Mouse (Mus musculus): Measurements from ENCODE around the gene Sh2d5. TPM values are rescaled to one million over a fixed set of nuclear protein-coding genes. Genes with fewer than 3 reads are reported as not detected.

Sh2d5 gene
- total RNA-seq (2014; rRNA removed) (under 0.01 TPM in 1 of 2 replicates, not detected in the other), polyA plus RNA-seq (2012; rRNA removed) (0.14 and 0.44 TPM in 2 replicates)

- peaks cover 3% of the 10 kb centered on the region; the same call in 1 of the 2 replicates for H3K36me3 ChIP-seq (ENCODE audit: control insufficient read depth, insufficient read depth, low read length)
- no peak within 1 kb of the TSS for H3K27ac ChIP-seq (replicated peaks; ENCODE audit: insufficient read depth, low read depth, low read length)
- DNase-seq (ENCODE audit: extremely low read depth, low read depth, low spot score) = no peak
- H3K9ac ChIP-seq (ENCODE audit: low read depth, low read length) = no peak within 1 kb of the TSS
- H3K27me3 ChIP-seq (ENCODE audit: control insufficient read depth, insufficient read depth, low read length) = peaks cover 8% of the 10 kb centered on the region; the same call in 1 of the 2 replicates
- WGBS = 2% methylated on average over 74 of the region's 74 CpGs
- no peaks in the 10 kb centered on the region for H3K79me2 ChIP-seq (ENCODE audit: control insufficient read depth, insufficient read depth, low read length)
- H3K4me1 ChIP-seq (ENCODE audit: control insufficient read depth, insufficient read depth, low read length) = no peaks in the 10 kb centered on the region
- peak within 1 kb of the TSS; percentile 16; the same call in 1 of the 2 replicates for H3K4me3 ChIP-seq (ENCODE audit: insufficient read depth, low read depth, low read length)
- TF ChIP-seq CTCF (IDR thresholded peaks at IDR 0.05; ENCODE audit: low read depth, low read length) = no peak
- no peak for TF ChIP-seq POLR2A (IDR thresholded peaks at IDR 0.05; ENCODE audit: extremely low read depth, insufficient read depth, low read length)
These were observed at the start of gene Sh2d5, which contains the start of gene Kif17 for GRCm38 (mm10) chr4:138250088-138250960. Sh2d5 (plus strand) TSS chr4:138250403. Kif17 (plus strand) TSS chr4:138250435.

DNA sequence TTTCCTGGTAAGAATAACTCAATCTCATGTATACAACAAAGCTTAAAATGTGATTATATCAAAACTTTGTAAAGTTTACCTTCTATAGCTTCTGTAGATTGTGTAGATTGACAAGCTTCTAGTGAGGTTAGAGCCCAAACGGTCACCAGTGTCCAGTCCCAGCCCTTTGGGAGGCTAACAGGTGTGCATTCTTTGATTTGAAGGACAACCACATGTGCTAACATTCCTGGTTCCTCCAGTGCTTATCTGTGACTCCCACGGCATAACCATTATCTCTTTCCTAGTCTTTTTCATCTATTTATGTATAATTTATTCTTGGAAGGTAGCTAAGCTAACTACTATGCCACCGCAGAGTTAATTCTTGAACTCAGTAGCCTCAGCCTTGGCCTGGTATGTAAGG lies 49.4 kb upstream of the Sh2d5 start:
- TF ChIP-seq POLR2A (IDR thresholded peaks at IDR 0.05; ENCODE audit: extremely low read depth, insufficient read depth, low read length) (no peak), CTCF (IDR thresholded peaks at IDR 0.05; ENCODE audit: low read depth, low read length) (no peak)
- no peak overlapping the region for H3K9ac ChIP-seq (ENCODE audit: low read depth, low read length)
- no peak for DNase-seq (ENCODE audit: extremely low read depth, low read depth, low spot score)
- WGBS = 58% methylated on average over 3 of the region's 3 CpGs
- peaks cover 32% of the 10 kb centered on the region for H3K36me3 ChIP-seq (ENCODE audit: control insufficient read depth, insufficient read depth, low read length)
- peaks cover 7% of the 10 kb centered on the region for H3K4me1 ChIP-seq (ENCODE audit: control insufficient read depth, insufficient read depth, low read length)
- no peaks in the 10 kb centered on the region for H3K27me3 ChIP-seq (ENCODE audit: control insufficient read depth, insufficient read depth, low read length)
- no peaks in the 10 kb centered on the region for H3K79me2 ChIP-seq (ENCODE audit: control insufficient read depth, insufficient read depth, low read length)
- H3K4me3 ChIP-seq (ENCODE audit: insufficient read depth, low read depth, low read length) = no peak overlapping the region
- H3K27ac ChIP-seq (replicated peaks; ENCODE audit: insufficient read depth, low read depth, low read length) = peak overlapping the region; percentile 37; the same call in 1 of the 2 replicates

GRCm38 (mm10) chr4:138201696-138202095 lies 48.5 kb upstream of the Sh2d5 start:
- Histone ChIP-seq H3K4me1 (ENCODE audit: control insufficient read depth, insufficient read depth, low read length) (peaks cover 7% of the 10 kb centered on the region), H3K27ac (replicated peaks; ENCODE audit: insufficient read depth, low read depth, low read length) (no peak overlapping the region), H3K27me3 (ENCODE audit: control insufficient read depth, insufficient read depth, low read length) (no peaks in the 10 kb centered on the region), H3K9ac (ENCODE audit: low read depth, low read length) (no peak overlapping the region), H3K36me3 (ENCODE audit: control insufficient read depth, insufficient read depth, low read length) (peaks cover 37% of the 10 kb centered on the region), H3K4me3 (ENCODE audit: insufficient read depth, low read depth, low read length) (no peak overlapping the region), H3K79me2 (ENCODE audit: control insufficient read depth, insufficient read depth, low read length) (no peaks in the 10 kb centered on the region)
- no peak for DNase-seq (ENCODE audit: extremely low read depth, low read depth, low spot score)
- 81% methylated on average over 9 of the region's 9 CpGs for WGBS
- no peak for TF ChIP-seq CTCF (IDR thresholded peaks at IDR 0.05; ENCODE audit: low read depth, low read length)
- TF ChIP-seq POLR2A (IDR thresholded peaks at IDR 0.05; ENCODE audit: extremely low read depth, insufficient read depth, low read length) = no peak

- Histone ChIP-seq H3K36me3 (ENCODE audit: control insufficient read depth, insufficient read depth, low read length) (peaks cover 19% of the 10 kb centered on the region), H3K9ac (ENCODE audit: low read depth, low read length) (no peak overlapping the region), H3K27me3 (ENCODE audit: control insufficient read depth, insufficient read depth, low read length) (no peaks in the 10 kb centered on the region), H3K4me1 (ENCODE audit: control insufficient read depth, insufficient read depth, low read length) (no peaks in the 10 kb centered on the region), H3K79me2 (ENCODE audit: control insufficient read depth, insufficient read depth, low read length) (no peaks in the 10 kb centered on the region), H3K4me3 (ENCODE audit: insufficient read depth, low read depth, low read length) (no peak overlapping the region), H3K27ac (replicated peaks; ENCODE audit: insufficient read depth, low read depth, low read length) (no peak overlapping the region)
- no peak for DNase-seq (ENCODE audit: extremely low read depth, low read depth, low spot score)
- 92% methylated on average over 5 of the region's 5 CpGs for WGBS
- TF ChIP-seq CTCF (IDR thresholded peaks at IDR 0.05; ENCODE audit: low read depth, low read length) = no peak
- TF ChIP-seq POLR2A (IDR thresholded peaks at IDR 0.05; ENCODE audit: extremely low read depth, insufficient read depth, low read length) = no peak
These were observed 40.1 kb upstream of the Sh2d5 start for GRCm38 (mm10) chr4:138210116-138210515.

DNA sequence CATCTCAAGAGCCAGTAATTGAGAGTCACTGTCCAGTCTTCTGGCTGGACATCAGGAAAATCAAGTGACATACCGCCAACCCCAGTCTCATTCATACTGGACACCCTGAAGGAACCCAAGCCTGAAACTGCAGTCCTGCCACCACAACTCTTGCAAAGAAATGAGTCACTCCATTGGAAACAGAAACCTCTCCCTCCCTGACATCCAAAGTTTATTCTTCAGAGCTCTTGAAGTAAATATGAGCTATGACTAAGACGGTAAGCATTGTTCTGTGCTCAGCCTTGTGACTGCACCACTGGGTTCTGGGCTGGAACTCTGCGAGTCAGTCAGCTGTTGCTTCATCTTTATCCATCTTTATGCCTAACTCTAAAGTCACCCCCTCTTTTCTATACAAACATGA lies 36.3 kb upstream of the Sh2d5 start:
- 69% methylated on average over 3 of the region's 3 CpGs for WGBS
- H3K36me3 ChIP-seq (ENCODE audit: control insufficient read depth, insufficient read depth, low read length) = no peaks in the 10 kb centered on the region
- H3K9ac ChIP-seq (ENCODE audit: low read depth, low read length) = no peak overlapping the region
- no peak for DNase-seq (ENCODE audit: extremely low read depth, low read depth, low spot score)
- H3K4me3 ChIP-seq (ENCODE audit: insufficient read depth, low read depth, low read length) = no peak overlapping the region
- no peaks in the 10 kb centered on the region for H3K27me3 ChIP-seq (ENCODE audit: control insufficient read depth, insufficient read depth, low read length)
- H3K4me1 ChIP-seq (ENCODE audit: control insufficient read depth, insufficient read depth, low read length) = peaks cover 12% of the 10 kb centered on the region
- no peak overlapping the region for H3K27ac ChIP-seq (replicated peaks; ENCODE audit: insufficient read depth, low read depth, low read length)
- TF ChIP-seq POLR2A (IDR thresholded peaks at IDR 0.05; ENCODE audit: extremely low read depth, insufficient read depth, low read length) = no peak
- no peak for TF ChIP-seq CTCF (IDR thresholded peaks at IDR 0.05; ENCODE audit: low read depth, low read length)
- peaks cover 7% of the 10 kb centered on the region for H3K79me2 ChIP-seq (ENCODE audit: control insufficient read depth, insufficient read depth, low read length)
